Mouse (Mus musculus) lung, postnatal 0 days (tissue): ENCODE data around the gene Saa4.

ENCODE experiments used
- CTCF ChIP-seq: IDR thresholded peaks from 2 replicates; pipeline ENCODE4 v1.5.1; 2016; ENCODE audit warnings: antibody characterized with exemption, mild to moderate bottlenecking
- EP300 ChIP-seq: IDR thresholded peaks from 2 replicates; pipeline ENCODE4 v1.6.1; 2016; ENCODE audit warnings: antibody characterized with exemption, mild to moderate bottlenecking, control low read depth

DNA sequence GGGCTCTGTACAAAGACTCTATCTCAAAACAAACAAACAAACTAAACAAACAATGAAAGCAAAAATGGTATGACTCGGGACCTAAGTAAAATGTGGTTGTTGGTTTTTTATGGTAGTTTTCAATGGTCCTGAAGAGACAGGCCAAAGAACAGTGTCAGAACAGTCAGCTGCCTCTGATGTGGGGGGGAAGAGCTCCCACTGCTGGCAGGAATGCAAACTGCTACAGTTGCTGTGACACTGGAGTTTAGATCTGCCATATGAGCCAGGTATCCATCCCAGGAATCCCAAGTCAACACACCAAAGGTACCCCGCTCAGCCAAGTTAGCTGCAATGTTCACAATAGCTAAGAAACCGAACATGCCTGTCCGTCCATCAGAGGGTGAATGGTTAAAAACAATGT, 38.3 kb upstream of the Saa4 start:
- TF ChIP-seq EP300 = no peak
- peak; percentile 99 for TF ChIP-seq CTCF
